Mouse (Mus musculus): ENCODE results near the gene Glo1. TPM values are rescaled to one million over a fixed set of nuclear protein-coding genes. Genes with fewer than 3 reads are reported as not detected.
A peak's percentile ranks its signal among the peaks of the same experiment; 100 is the strongest.

The Glo1 gene
- total RNA-seq, 2 experiments from 2014 or later: 184 to 191 TPM

- peak; percentile 100 for DNase-seq
These were observed 14.4 kb downstream of the Glo1 start for GRCm38 (mm10) chr17:30612075-30612859.

- DNase-seq: no peak
These were observed 15.2 kb downstream of the Glo1 start for GRCm38 (mm10) chr17:30611221-30612074.

GRCm38 (mm10) chr17:30610739-30611138 lies 15.9 kb downstream of the Glo1 start:
- no peak for DNase-seq

GRCm38 (mm10) chr17:30609980-30610307 lies 16.7 kb downstream of the Glo1 start:
- no peak for DNase-seq

GRCm38 (mm10) chr17:30609305-30609979 lies 17.2 kb downstream of the Glo1 start:
- peak in 1 of 2 experiments; percentile 61 for DNase-seq

GRCm38 (mm10) chr17:30607909-30608495 lies 18.7 kb downstream of the Glo1 start:
- no peak for DNase-seq

- no peak for DNase-seq
These were observed 19.3 kb downstream of the Glo1 start for GRCm38 (mm10) chr17:30607330-30607729.

GRCm38 (mm10) chr17:30606634-30607081 lies 20.0 kb downstream of the Glo1 start:
- DNase-seq: no peak

GRCm38 (mm10) chr17:30606206-30606605 lies 20.5 kb downstream of the Glo1 start:
- no peak for DNase-seq

- peak in 1 of 2 experiments; percentile 2 for DNase-seq
These were observed 21.7 kb downstream of the Glo1 start for GRCm38 (mm10) chr17:30605001-30605400.

- DNase-seq: peak in 1 of 2 experiments; percentile 2
These were observed 22.4 kb downstream of the Glo1 start for GRCm38 (mm10) chr17:30604296-30604695.

GRCm38 (mm10) chr17:30602175-30602574 lies 24.5 kb downstream of the Glo1 start:
- no peak for DNase-seq

GRCm38 (mm10) chr17:30598300-30598699 lies 28.4 kb downstream of the Glo1 start:
- DNase-seq: no peak

GRCm38 (mm10) chr17:30597786-30598185 lies 28.9 kb downstream of the Glo1 start:
- DNase-seq: no peak

- no peak for DNase-seq
These were observed 31.8 kb downstream of the Glo1 start for GRCm38 (mm10) chr17:30594846-30595245.

- DNase-seq: no peak
These were observed 32.3 kb downstream of the Glo1 start for GRCm38 (mm10) chr17:30594407-30594806.

- peak; percentile 60 to 65 for DNase-seq
These were observed 36.1 kb downstream of the Glo1 start for GRCm38 (mm10) chr17:30590417-30591198.

GRCm38 (mm10) chr17:30583258-30584001 lies 43.2 kb downstream of the Glo1 start:
- DNase-seq: no peak

GRCm38 (mm10) chr17:30582313-30582712 lies 44.4 kb downstream of the Glo1 start:
- no peak for DNase-seq

- DNase-seq: peak; percentile 84 to 87
These were observed 45.5 kb downstream of the Glo1 start for GRCm38 (mm10) chr17:30581201-30581600.

- DNase-seq: peak in 1 of 2 experiments; percentile 49
These were observed 45.9 kb downstream of the Glo1 start for GRCm38 (mm10) chr17:30580781-30581180.
